Mouse (Mus musculus): ENCODE measurements at regions not wholly inside any gene's neighbourhood (a gene's known extent, or its start where the extent isn't known, plus 50 kb on each side); places are given as distances from the start of the nearest gene placed in this dataset.
A peak's percentile ranks its signal among the peaks of the same experiment; 100 is the strongest.

GRCm38 (mm10) chr8:90192856-90193255 is 155.3 kb downstream of the Tox3 start:
- DNase-seq (ENCODE audit: low spot score): no peak

DNA sequence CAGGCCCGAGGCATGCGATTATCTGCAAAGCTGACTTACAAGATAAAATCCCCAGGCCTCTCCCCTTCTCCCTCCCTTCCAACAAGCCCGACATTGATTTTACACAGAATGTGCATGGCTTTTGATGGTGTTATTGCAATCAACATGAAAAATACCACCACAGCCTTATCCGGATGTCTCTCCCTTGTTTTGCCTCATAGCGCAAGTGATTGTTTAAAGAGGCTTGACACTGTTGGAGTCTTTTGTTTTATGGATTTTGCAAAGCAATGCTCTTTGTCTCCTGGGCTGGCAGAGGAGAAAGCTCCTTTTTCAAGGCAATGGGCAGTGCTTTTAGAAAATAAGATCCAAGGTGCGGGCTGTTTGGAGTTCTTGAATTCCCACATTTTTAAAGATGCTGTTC is 165.3 kb downstream of the Tox3 start:
- peak; percentile 38 for DNase-seq (ENCODE audit: low spot score)

- DNase-seq (ENCODE audit: low spot score): peak; percentile 57
Observed at GRCm38 (mm10) chr8:90176771-90177170, 171.4 kb downstream of the Tox3 start.

DNA sequence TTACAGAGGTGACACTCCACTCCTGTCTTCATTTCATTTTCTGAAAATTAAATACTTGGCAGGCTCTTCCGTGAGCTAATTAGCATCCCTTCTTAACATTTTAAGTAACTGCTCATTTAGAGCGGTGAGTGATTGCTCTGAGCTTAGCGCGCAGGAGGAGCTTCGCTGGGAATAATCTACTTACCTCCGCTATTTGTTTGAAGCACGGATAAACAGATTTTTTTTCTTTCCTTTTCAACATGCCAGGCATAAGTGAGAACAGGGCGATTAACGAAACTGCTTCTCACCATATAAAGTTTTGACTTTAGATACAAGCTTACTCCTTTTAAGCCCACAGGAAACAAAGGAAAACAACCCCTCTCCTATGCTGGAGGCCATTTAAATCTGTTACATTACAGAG is 171.8 kb downstream of the Tox3 start:
- peak; percentile 34 for DNase-seq (ENCODE audit: low spot score)

- peak; percentile 7 for DNase-seq (ENCODE audit: low spot score)
Observed at GRCm38 (mm10) chr8:90166639-90167038, 181.5 kb downstream of the Tox3 start.

DNA sequence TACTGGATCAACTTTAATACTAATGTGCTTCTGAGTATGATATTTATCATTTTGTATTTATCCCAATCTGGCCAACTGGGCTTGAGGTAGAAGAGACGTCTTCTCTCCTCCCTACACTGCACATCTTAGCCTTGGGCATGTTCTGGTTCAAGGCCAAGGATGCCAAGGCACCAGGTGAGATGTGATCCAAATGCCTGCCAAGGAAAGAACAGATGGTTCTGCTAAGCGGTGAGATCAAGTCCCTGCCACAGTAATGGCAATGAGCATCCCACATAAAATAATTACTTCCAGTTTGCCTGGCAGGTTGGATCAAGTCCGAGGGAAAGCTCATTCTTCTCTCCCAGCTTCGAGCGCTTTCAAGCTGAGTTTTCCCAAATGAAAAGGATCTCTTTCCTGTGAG is 196.7 kb downstream of the Tox3 start:
- DNase-seq (ENCODE audit: low spot score): no peak

DNA sequence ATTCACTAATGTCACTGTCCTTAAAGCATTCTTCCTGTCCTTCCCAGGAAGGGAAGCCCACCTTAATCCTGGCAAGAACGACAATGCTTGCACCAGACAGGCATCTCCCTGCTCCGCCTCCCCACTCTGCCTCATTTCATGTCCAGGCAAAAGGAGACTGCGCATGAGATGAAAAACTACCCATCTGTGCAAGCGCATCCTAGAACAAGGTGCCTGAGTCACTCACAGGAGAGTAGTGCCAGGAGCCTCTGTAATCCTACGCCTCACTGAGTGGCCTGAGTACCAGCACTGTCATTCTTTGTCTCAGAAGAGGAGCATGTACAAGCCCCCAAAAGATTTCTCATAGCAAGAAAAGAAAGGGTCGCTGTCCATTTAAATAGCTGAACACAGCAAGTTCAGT is 198.2 kb downstream of the Tox3 start:
- DNase-seq (ENCODE audit: low spot score): no peak

GRCm38 (mm10) chr8:90134626-90135025 is 213.5 kb downstream of the Tox3 start:
- DNase-seq (ENCODE audit: low spot score): no peak

DNA sequence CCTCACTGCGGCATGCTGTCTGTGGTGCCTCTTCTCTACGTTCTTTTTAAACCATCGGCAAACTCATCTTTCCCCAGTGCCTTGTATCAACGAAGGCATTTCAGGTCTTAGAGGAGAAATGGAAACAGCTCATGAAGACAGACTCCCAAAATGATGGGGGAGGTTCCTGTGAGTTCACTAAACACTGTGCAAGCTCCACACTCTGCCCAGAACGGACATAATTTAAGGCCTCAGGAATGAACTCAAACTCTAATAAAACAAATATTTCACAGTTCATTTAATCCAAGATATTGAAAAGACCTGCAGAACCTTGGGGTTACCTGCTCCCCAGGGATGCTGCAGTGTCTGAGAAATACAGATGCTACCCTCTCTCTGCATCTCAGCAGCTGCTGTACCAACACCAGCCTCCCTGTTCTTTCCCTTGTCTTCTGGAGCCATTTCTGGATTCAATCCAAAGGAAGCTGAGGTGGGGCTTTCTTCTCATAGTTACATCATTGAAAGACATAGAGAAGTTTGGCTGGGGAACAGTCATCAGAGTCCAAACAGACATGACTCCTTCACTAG is 217.4 kb downstream of the Tox3 start:
- DNase-seq (ENCODE audit: low spot score): no peak

- no peak for DNase-seq (ENCODE audit: low spot score)
Observed at GRCm38 (mm10) chr8:90125426-90125825, 222.7 kb downstream of the Tox3 start.

DNA sequence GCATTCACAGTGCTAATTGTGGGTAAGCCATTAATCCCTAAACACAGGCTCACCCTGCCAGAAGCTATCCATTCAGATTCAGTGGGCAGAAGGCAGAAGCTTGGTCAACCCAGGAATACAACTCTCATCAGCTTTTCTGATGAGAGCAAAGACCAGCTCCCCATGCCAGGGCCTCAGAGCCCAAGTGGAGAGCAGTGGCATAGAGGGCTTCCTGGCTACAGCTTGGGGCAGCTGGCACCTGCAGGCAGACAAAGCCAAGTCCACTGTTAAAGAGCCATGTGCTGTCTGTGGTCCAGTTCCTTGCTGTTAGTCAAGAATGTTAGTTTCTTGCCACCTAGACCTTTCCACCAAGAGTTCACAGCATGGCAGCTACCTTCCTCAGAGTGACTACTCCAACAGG is 225.0 kb downstream of the Tox3 start:
- DNase-seq (ENCODE audit: low spot score): no peak

GRCm38 (mm10) chr8:90121935-90122334 is 226.2 kb downstream of the Tox3 start:
- DNase-seq (ENCODE audit: low spot score): no peak

DNA sequence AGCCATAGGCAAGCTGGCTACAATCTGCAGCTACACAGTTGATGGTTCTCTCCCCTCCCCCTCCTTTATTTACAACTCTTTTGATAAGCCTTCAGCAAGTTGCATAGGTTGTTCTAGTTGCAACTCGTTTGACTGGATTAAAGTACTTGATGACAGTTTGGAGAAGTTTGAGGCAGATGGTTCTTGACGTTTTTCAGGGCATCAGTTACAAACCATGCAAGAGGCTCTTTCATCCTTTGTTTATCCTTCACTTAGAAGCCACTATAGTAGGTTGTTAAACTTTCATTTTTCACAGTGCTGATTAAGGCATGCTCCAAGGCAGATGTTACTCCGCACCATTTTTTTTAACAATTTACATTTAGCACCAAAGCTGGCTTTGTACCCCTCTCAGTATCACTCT is 227.1 kb downstream of the Tox3 start:
- no peak for DNase-seq (ENCODE audit: low spot score)

DNA sequence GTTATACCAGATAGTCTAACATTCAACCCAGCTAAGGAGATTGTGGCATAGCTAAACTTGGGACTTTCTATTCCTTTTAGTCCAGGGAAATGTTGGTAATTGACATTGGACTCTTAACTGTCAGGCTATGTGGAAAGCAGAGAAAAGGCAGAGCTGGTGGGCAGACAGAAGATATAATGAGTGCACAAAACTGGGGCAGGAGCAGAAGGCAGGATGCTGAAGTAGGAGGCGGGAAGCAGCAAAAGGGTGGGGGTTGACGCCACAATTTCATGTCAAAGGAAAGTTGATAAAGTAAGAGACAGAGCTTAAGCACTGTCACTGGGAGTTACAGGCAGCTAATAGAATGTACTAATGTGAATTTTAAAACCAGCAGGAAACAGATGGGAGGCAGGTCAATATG is 232.7 kb downstream of the Tox3 start:
- peak; percentile 37 for DNase-seq (ENCODE audit: low spot score)

DNA sequence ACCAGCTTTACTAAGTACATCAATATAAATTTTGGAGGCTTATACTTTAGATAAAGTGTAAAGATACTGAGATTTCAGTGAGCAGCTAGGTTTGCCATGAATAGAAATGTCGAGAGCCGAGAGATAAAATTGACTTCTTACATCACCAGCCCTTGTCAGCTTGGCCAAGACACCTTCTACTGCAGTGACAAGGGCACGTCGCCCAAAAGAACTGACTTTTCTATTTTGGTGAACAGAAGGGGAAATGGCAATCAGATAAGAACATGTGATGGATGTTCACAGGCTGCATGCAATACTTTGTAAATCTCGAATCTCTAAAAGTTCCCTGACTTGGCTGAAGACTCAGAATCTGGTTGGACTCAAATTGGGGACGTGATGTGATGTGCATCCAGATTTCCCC is 247.6 kb downstream of the Tox3 start:
- DNase-seq (ENCODE audit: low spot score): no peak

GRCm38 (mm10) chr8:90082630-90083029 is 265.5 kb downstream of the Tox3 start:
- DNase-seq (ENCODE audit: low spot score): no peak

DNA sequence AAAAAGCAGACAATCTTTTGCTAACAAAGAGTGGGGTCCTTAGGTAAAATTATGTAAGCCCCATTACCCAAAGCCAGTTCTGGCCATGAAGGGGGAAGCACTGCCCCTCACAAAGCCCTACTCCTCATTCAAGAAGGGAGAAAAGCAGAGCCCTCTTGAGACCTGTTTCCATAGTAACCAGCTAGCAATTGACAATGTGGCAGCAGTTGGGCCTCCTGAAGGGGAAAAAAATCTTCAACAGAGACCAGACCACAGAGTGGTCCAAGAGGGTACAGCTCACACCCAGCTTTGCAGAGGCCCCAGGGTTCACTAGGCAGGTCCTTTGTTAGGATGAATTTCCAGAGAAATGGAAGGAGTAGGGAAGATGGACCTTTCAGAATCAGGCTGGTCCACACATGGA is 271.8 kb downstream of the Tox3 start:
- peak; percentile 84 for DNase-seq (ENCODE audit: low spot score)

DNA sequence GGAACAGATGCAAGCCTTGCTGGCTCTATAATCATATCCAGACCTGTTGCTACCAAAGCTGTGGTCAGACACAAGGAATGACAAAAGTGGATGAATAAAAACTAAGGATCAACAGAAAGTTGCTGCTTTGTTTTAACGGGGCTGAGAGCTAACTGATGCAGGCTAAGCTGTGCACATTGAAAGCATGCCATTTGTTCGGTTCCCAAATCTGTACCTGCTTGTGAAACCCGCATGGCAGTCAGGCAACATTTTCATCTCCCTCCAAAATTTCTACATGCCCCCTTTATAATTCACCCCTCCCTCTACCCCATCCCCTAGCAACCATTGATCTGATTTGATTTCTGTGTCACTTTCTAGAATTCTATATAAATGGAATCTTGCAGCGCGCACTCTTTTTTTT is 272.3 kb downstream of the Tox3 start:
- DNase-seq (ENCODE audit: low spot score): no peak

GRCm38 (mm10) chr8:90070006-90070405 is 278.1 kb downstream of the Tox3 start:
- no peak for DNase-seq (ENCODE audit: low spot score)

- peak; percentile 57 for DNase-seq (ENCODE audit: low spot score)
Observed at GRCm38 (mm10) chr8:90069411-90069993, 278.6 kb downstream of the Tox3 start.

DNA sequence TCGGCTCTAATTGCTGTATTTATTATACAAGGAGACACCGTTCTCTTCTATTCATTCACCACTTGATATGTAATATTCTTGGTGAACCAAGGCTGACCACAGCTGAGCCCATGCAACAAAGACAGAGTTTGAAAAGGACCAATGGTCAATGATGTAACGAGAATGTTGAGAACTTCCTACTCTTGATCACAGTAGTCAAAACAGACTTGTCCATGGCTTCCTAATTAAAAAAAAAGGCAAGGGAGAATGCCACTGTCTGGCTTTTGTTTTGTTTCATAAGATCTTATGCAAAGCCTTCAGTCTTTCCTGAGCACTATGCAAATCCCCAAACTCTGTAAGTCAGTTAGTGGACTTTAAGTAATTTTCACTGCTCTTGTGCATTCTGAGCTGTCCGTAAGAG is 279.7 kb downstream of the Tox3 start:
- no peak for DNase-seq (ENCODE audit: low spot score)

- DNase-seq (ENCODE audit: low spot score): peak; percentile 64
Observed at GRCm38 (mm10) chr8:90064381-90064780, 283.8 kb downstream of the Tox3 start.

DNA sequence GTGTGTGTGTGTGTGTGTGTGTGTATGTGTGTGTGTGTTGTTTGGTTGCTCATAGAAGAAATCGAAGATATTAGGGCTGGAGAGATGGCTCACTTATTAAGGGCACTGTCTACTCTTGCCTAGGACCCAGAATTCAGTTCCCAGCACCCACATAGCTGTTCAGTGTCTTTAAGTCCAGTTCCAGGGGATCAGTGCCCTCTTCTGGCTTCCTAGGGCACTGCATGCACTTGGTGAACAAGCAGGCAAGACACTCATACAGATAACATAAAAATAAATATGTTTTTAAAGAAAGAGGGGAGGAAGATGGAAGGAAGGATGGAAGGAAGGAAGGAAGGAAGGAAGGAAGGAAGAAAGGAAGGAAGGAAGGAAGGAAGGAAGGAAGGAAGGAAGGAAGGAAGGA is 284.9 kb downstream of the Tox3 start:
- DNase-seq (ENCODE audit: low spot score): no peak

GRCm38 (mm10) chr8:90058631-90059166 is 289.4 kb downstream of the Tox3 start:
- DNase-seq (ENCODE audit: low spot score): peak; percentile 79

All from retina, embryonic 14.5 days (tissue).